8 mouse cellular contexts compared by ENCODE assay signal in genomic region chr3:100488251-100489132, GRCm38 (mm10). TPM values are rescaled to one million over a fixed set of nuclear protein-coding genes. Genes with fewer than 3 reads are reported as not detected.
A peak's percentile ranks its signal among the peaks of the same experiment; 100 is the strongest.
DNase-seq lines count a peak whose midpoint lies in the region; ATAC-seq and TF ChIP-seq lines count a peak whose summit lies in the region.

No protein-coding gene starts in this region.

- ATAC-seq in intestine, embryonic 15.5 days = peak; percentile 40
- ATAC-seq in limb, embryonic 14.5 days (ENCODE audit: low FRiP score, low read depth) = peak; percentile 20
- ATAC-seq in midbrain, embryonic 14.5 days (ENCODE audit: low FRiP score, low TSS enrichment) = peak; percentile 28

- peaks cover 10% of the 10 kb centered on the region; the same call in 1 of the 2 replicates for H3K27me3 ChIP-seq in intestine, embryonic 15.5 days (replicated peaks)
- peaks cover 20% of the 10 kb centered on the region for H3K27me3 ChIP-seq in limb, embryonic 14.5 days (ENCODE audit: control insufficient read depth, insufficient read depth, low read length)
- H3K27me3 ChIP-seq in midbrain, embryonic 14.5 days (ENCODE audit: control insufficient read depth, insufficient read depth, low read length) = peaks cover 38% of the 10 kb centered on the region

- peak; percentile 21 for DNase-seq in layer of hippocampus, adult 11-12 months (ENCODE audit: low spot score)
- no peak for DNase-seq in layer of hippocampus, adult 9-10 months (ENCODE audit: low spot score)
- DNase-seq in embryo, embryonic 11 days = peak; percentile 62
- DNase-seq in gastrocnemius, postnatal 4 days (ENCODE audit: low spot score in 2 of 2) = peak; percentile 42 to 71
- no peak for DNase-seq in limb, embryonic 14.5 days (ENCODE audit: low spot score)
- peak; percentile 58 for DNase-seq in midbrain, embryonic 14.5 days
- DNase-seq in spleen, postnatal 14 days (ENCODE audit: low spot score in 2 of 2) = peak; percentile 47

- no peak for TF ChIP-seq POLR2A in limb, embryonic 14.5 days (IDR thresholded peaks at IDR 0.05; ENCODE audit: borderline replicate concordance, extremely low read depth, insufficient read depth, insufficient read length)

- H3K36me3 ChIP-seq in intestine, embryonic 15.5 days = no peaks in the 10 kb centered on the region
- H3K36me3 ChIP-seq in limb, embryonic 14.5 days (ENCODE audit: control insufficient read depth, insufficient read depth, low read length) = no peaks in the 10 kb centered on the region
- H3K36me3 ChIP-seq in midbrain, embryonic 14.5 days (ENCODE audit: control insufficient read depth, insufficient read depth, low read length) = no peaks in the 10 kb centered on the region

- H3K9me3 ChIP-seq in intestine, embryonic 15.5 days = no peaks in the 10 kb centered on the region
- no peaks in the 10 kb centered on the region for H3K9me3 ChIP-seq in limb, embryonic 14.5 days (ENCODE audit: control insufficient read depth, low read length)
- H3K9me3 ChIP-seq in midbrain, embryonic 14.5 days (ENCODE audit: control insufficient read depth, low read length) = no peaks in the 10 kb centered on the region

- peak overlapping the region; percentile 60 for H3K9ac ChIP-seq in intestine, embryonic 15.5 days
- peak overlapping the region; percentile 57 for H3K9ac ChIP-seq in limb, embryonic 14.5 days (ENCODE audit: low read depth, low read length, severe bottlenecking)
- peak overlapping the region; percentile 48 for H3K9ac ChIP-seq in midbrain, embryonic 14.5 days (replicated peaks; ENCODE audit: low read length)

- no peak overlapping the region for H3K27ac ChIP-seq in intestine, embryonic 15.5 days
- no peak overlapping the region for H3K27ac ChIP-seq in limb, embryonic 14.5 days (replicated peaks; ENCODE audit: low read depth, low read length)
- no peak overlapping the region for H3K27ac ChIP-seq in midbrain, embryonic 14.5 days (replicated peaks; ENCODE audit: low read depth, low read length)

- H3K4me3 ChIP-seq in intestine, embryonic 15.5 days (replicated peaks) = peak overlapping the region; percentile 62
- H3K4me3 ChIP-seq in limb, embryonic 14.5 days (replicated peaks; ENCODE audit: low read length) = peak overlapping the region; percentile 59
- H3K4me3 ChIP-seq in midbrain, embryonic 14.5 days (replicated peaks; ENCODE audit: low read depth, low read length) = peak overlapping the region; percentile 67

- H3K4me1 ChIP-seq in intestine, embryonic 15.5 days (replicated peaks) = no peaks in the 10 kb centered on the region; the same call in 1 of the 2 replicates
- H3K4me1 ChIP-seq in limb, embryonic 14.5 days (ENCODE audit: control insufficient read depth, insufficient read depth, low read length) = peaks cover 5% of the 10 kb centered on the region; the same call in 1 of the 2 replicates
- peaks cover 10% of the 10 kb centered on the region; the same call in 1 of the 2 replicates for H3K4me1 ChIP-seq in midbrain, embryonic 14.5 days (ENCODE audit: control insufficient read depth, insufficient read depth, low read length)

- H3K4me2 ChIP-seq in intestine, embryonic 15.5 days (replicated peaks) = peak overlapping the region; percentile 97
- peak overlapping the region; percentile 99 for H3K4me2 ChIP-seq in limb, embryonic 14.5 days (replicated peaks; ENCODE audit: low read depth, low read length, severe bottlenecking)
- peak overlapping the region; percentile 98 for H3K4me2 ChIP-seq in midbrain, embryonic 14.5 days (ENCODE audit: low read length)

- WGBS in intestine, embryonic 15.5 days = under 1% methylated on average over 66 of the region's 66 CpGs
- WGBS in limb, embryonic 14.5 days = under 1% methylated on average over 54 of the region's 66 CpGs
- WGBS in midbrain, embryonic 14.5 days = under 1% methylated on average over 66 of the region's 66 CpGs

RNA-seq across cellular contexts. Expression of gene Tent5c, which starts 0.6 kb away (rescaled TPM):
- 1 to 10 TPM; 4.0 to 6.5 TPM for total RNA-seq in gastrocnemius, postnatal 4 days (2021)
- polyA plus RNA-seq in intestine, embryonic 15.5 days (2015; fragmentation: Nextera tagmentation; extraction: Ambion mirVana) = 11.1 and 15.8 TPM in 2 replicates
- polyA plus RNA-seq in limb, embryonic 14.5 days (2012; rRNA removed) = 3.9 and 4.0 TPM in 2 replicates
- 6.5 and 8.7 TPM in 2 replicates for polyA plus RNA-seq in limb, embryonic 14.5 days (2014; fragmentation: Nextera tagmentation; extraction: Ambion mirVana)
- 0.98 and 3.2 TPM in 2 replicates for polyA plus RNA-seq in midbrain, embryonic 14.5 days (2014; fragmentation: Nextera tagmentation; extraction: Ambion mirVana)

Comparison
In these comparisons a context has a peak if more than half of its experiments do, and no peak if none do; other contexts are left out.
1. DNase-seq: peak in layer of hippocampus, adult 11-12 months (single experiment), embryo, embryonic 11 days (single experiment), gastrocnemius, postnatal 4 days (2 of 2), midbrain, embryonic 14.5 days (single experiment) and spleen, postnatal 14 days (2 of 2); none in layer of hippocampus, adult 9-10 months (single experiment) and limb, embryonic 14.5 days (single experiment).
2. Peak in every context shown above with its lines, with median percentiles within 50 percentile points of each other: ATAC-seq, H3K4me2 ChIP-seq, H3K4me3 ChIP-seq and H3K9ac ChIP-seq.